Mouse (Mus musculus): Measurements from ENCODE around the gene Trip6. TPM values are rescaled to one million over a fixed set of nuclear protein-coding genes. Genes with fewer than 3 reads are reported as not detected.

Trip6 gene
- total and polyA plus RNA-seq, 2 experiments from 2014 or later = 11.4 to 11.6 TPM

DNA sequence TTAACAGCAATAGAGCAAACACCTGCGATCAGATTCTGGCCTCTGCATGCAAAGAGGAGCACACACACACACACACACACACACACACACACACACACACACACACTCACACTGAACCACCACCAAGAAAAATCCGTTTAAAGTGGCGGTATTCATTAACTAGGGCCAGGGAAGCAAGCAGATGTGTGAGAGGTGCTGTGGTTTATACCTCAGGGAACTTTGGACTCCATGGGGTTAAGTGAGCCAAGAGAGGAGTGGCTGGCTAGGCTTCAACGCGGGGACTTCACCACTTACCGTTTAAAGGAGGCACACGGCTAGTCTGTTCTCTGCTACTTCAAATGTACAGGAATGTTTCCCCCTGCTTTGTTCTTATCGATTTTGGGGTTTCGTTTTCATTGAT is 31.6 kb upstream of the Trip6 start:
- H3K27ac ChIP-seq (ENCODE audit: low read depth, low read length) = no peak overlapping the region
- ATAC-seq (no peak), DNase-seq (no peak)
- no peak overlapping the region for H3K4me3 ChIP-seq (ENCODE audit: low read depth, low read length)
- no peak overlapping the region for H3K4me2 ChIP-seq (ENCODE audit: low read depth)
- H3K36me3 ChIP-seq (ENCODE audit: insufficient read depth) = no peaks in the 10 kb centered on the region
- peaks cover 15% of the 10 kb centered on the region for H3K27me3 ChIP-seq (ENCODE audit: insufficient read depth, low read length)
- H3K4me1 ChIP-seq (ENCODE audit: insufficient read depth) = peaks cover 13% of the 10 kb centered on the region
- WGBS = 17% methylated on average over 9 of the region's 9 CpGs
- no peak for TF ChIP-seq CTCF (IDR thresholded peaks at IDR 0.05; ENCODE audit: low read depth)
- H3K9ac ChIP-seq = no peak overlapping the region
- H3K9me3 ChIP-seq (ENCODE audit: low read length) = no peaks in the 10 kb centered on the region

- H3K36me3 ChIP-seq (ENCODE audit: insufficient read depth) = no peaks in the 10 kb centered on the region
- DNase-seq = no peak
- H3K27me3 ChIP-seq (ENCODE audit: insufficient read depth, low read length) = peaks cover 8% of the 10 kb centered on the region
- no peaks in the 10 kb centered on the region for H3K9me3 ChIP-seq (ENCODE audit: low read length)
- peak; percentile 33 for TF ChIP-seq CTCF (IDR thresholded peaks at IDR 0.05; ENCODE audit: low read depth)
- H3K4me1 ChIP-seq (ENCODE audit: insufficient read depth) = peaks cover 17% of the 10 kb centered on the region
- H3K9ac ChIP-seq = no peak overlapping the region
- no peak for ATAC-seq
- no peak overlapping the region for H3K4me2 ChIP-seq (ENCODE audit: low read depth)
- H3K27ac ChIP-seq (ENCODE audit: low read depth, low read length) = no peak overlapping the region
- H3K4me3 ChIP-seq (ENCODE audit: low read depth, low read length) = no peak overlapping the region
Observed at GRCm38 (mm10) chr5:137343869-137344268, 29.7 kb upstream of the Trip6 start.

DNA sequence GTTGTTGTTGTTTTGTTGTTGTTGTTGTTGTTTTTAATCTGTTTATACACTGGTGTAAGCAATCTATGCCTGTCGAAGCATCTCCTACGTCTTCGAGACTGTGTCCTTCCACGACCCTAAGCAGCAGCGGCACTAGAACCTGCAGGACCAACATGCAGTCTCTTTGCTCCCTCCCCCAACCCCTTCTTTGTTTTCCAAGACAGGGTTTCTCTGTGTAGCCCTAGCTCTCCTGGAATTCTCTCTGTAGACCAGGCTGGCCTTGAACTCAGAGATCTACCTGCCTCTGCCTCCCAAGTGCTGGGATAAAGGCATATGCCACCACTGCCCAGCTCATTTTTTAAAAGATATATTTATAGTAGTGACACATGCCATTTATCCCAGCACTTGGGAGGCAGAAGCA is 29.2 kb upstream of the Trip6 start:
- 94% methylated on average over 5 of the region's 5 CpGs for WGBS
- Histone ChIP-seq H3K4me1 (ENCODE audit: insufficient read depth) (peaks cover 13% of the 10 kb centered on the region; the same call in 1 of the 2 replicates), H3K9me3 (ENCODE audit: low read length) (no peaks in the 10 kb centered on the region), H3K4me2 (ENCODE audit: low read depth) (no peak overlapping the region), H3K27ac (ENCODE audit: low read depth, low read length) (no peak overlapping the region), H3K27me3 (ENCODE audit: insufficient read depth, low read length) (peaks cover 4% of the 10 kb centered on the region; the same call in 1 of the 2 replicates), H3K9ac (no peak overlapping the region), H3K36me3 (ENCODE audit: insufficient read depth) (no peaks in the 10 kb centered on the region), H3K4me3 (ENCODE audit: low read depth, low read length) (no peak overlapping the region)
- no peak for ATAC-seq
- no peak for TF ChIP-seq CTCF (IDR thresholded peaks at IDR 0.05; ENCODE audit: low read depth)
- no peak for DNase-seq

GRCm38 (mm10) chr5:137342407-137343012 is 28.3 kb upstream of the Trip6 start:
- Histone ChIP-seq H3K36me3 (ENCODE audit: insufficient read depth) (no peaks in the 10 kb centered on the region), H3K27me3 (ENCODE audit: insufficient read depth, low read length) (no peaks in the 10 kb centered on the region), H3K9me3 (ENCODE audit: low read length) (no peaks in the 10 kb centered on the region), H3K4me1 (ENCODE audit: insufficient read depth) (0 out of 2 replicates have a peak, but pooled peaks cover 12% of the 10 kb centered on the region), H3K4me3 (ENCODE audit: low read depth, low read length) (no peak overlapping the region), H3K9ac (no peak overlapping the region), H3K4me2 (ENCODE audit: low read depth) (no peak overlapping the region), H3K27ac (ENCODE audit: low read depth, low read length) (no peak overlapping the region)
- DNase-seq (no peak), ATAC-seq (no peak)
- WGBS = 81% methylated on average over 7 of the region's 7 CpGs
- no peak for TF ChIP-seq CTCF (IDR thresholded peaks at IDR 0.05; ENCODE audit: low read depth)

DNA sequence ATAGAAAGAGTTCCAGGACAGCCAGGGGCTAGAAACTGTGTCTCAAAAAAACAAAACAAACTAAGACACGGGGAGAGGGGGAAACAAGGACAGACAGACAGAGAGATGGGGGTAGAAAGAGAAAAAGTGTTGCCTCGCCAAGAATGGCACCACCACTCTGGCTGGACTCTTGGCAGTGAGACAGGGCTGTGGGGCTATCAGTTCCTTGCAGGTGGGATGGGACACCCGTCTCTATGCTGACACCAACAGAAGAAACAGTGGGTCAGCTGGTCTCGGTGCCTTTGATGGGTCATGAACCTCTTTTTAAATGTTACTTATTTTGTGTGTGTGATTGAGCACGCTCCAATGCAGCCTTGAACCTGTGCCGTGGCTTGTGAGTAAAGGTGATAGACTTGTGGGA is 26.0 kb upstream of the Trip6 start:
- peak overlapping the region; percentile 43 for H3K4me3 ChIP-seq (ENCODE audit: low read depth, low read length)

GRCm38 (mm10) chr5:137339290-137339979 is 25.2 kb upstream of the Trip6 start:
- peak overlapping the region; percentile 78 for H3K4me2 ChIP-seq (ENCODE audit: low read depth)
- peak overlapping the region; percentile 77 for H3K27ac ChIP-seq (ENCODE audit: low read depth, low read length)
- H3K36me3 ChIP-seq (ENCODE audit: insufficient read depth) = no peaks in the 10 kb centered on the region
- peak; percentile 72 for ATAC-seq
- peak overlapping the region; percentile 43 for H3K4me3 ChIP-seq (ENCODE audit: low read depth, low read length)
- 0 out of 2 replicates have a peak, but pooled peaks cover 12% of the 10 kb centered on the region for H3K4me1 ChIP-seq (ENCODE audit: insufficient read depth)
- no peaks in the 10 kb centered on the region for H3K27me3 ChIP-seq (ENCODE audit: insufficient read depth, low read length)
- no peaks in the 10 kb centered on the region for H3K9me3 ChIP-seq (ENCODE audit: low read length)
- H3K9ac ChIP-seq = peak overlapping the region; percentile 56
- peak; percentile 75 for DNase-seq
- TF ChIP-seq CTCF (IDR thresholded peaks at IDR 0.05; ENCODE audit: low read depth) = no peak
- WGBS = 5% methylated on average over 22 of the region's 22 CpGs

More for the DNA sequence above, 26.0 kb upstream of the Trip6 start:
- 0 out of 2 replicates have a peak, but pooled peaks cover 12% of the 10 kb centered on the region for H3K4me1 ChIP-seq (ENCODE audit: insufficient read depth)
- peak overlapping the region; percentile 77 for H3K27ac ChIP-seq (ENCODE audit: low read depth, low read length)
- H3K9ac ChIP-seq = peak overlapping the region; percentile 56
- peak overlapping the region; percentile 78 for H3K4me2 ChIP-seq (ENCODE audit: low read depth)
- TF ChIP-seq CTCF (IDR thresholded peaks at IDR 0.05; ENCODE audit: low read depth) = no peak
- no peak for DNase-seq
- ATAC-seq = no peak
- H3K9me3 ChIP-seq (ENCODE audit: low read length) = no peaks in the 10 kb centered on the region
- no peaks in the 10 kb centered on the region for H3K36me3 ChIP-seq (ENCODE audit: insufficient read depth)
- no peaks in the 10 kb centered on the region for H3K27me3 ChIP-seq (ENCODE audit: insufficient read depth, low read length)
- 62% methylated on average over 6 of the region's 6 CpGs for WGBS

GRCm38 (mm10) chr5:137338663-137339289 is 24.6 kb upstream of the Trip6 start:
- peak overlapping the region; percentile 77 for H3K27ac ChIP-seq (ENCODE audit: low read depth, low read length)
- H3K9ac ChIP-seq = peak overlapping the region; percentile 56
- no peak for TF ChIP-seq CTCF (IDR thresholded peaks at IDR 0.05; ENCODE audit: low read depth)
- no peaks in the 10 kb centered on the region for H3K36me3 ChIP-seq (ENCODE audit: insufficient read depth)
- H3K4me3 ChIP-seq (ENCODE audit: low read depth, low read length) = peak overlapping the region; percentile 43
- no peaks in the 10 kb centered on the region for H3K27me3 ChIP-seq (ENCODE audit: insufficient read depth, low read length)
- DNase-seq (no peak), ATAC-seq (peak; percentile 8)
- 4% methylated on average over 11 of the region's 11 CpGs for WGBS
- peak overlapping the region; percentile 78 for H3K4me2 ChIP-seq (ENCODE audit: low read depth)
- H3K4me1 ChIP-seq (ENCODE audit: insufficient read depth) = 0 out of 2 replicates have a peak, but pooled peaks cover 12% of the 10 kb centered on the region
- H3K9me3 ChIP-seq (ENCODE audit: low read length) = no peaks in the 10 kb centered on the region
